Mouse (Mus musculus): ENCODE data around the gene Ift22.

- TF ChIP-seq CTCF (IDR thresholded peaks at IDR 0.05; ENCODE audit: insufficient read depth, low read length) (peak; percentile 87), POLR2A (IDR thresholded peaks at IDR 0.05; ENCODE audit: borderline replicate concordance, extremely low read depth, low read depth, low read length) (no peak; the same call in 1 of the 2 replicates)
Observed at GRCm38 (mm10) chr5:136881380-136882009, 26.5 kb upstream of the Ift22 start.
